Mouse (Mus musculus) NIH3T3 (cell line): ENCODE results near the gene Sprr2j-ps.
A peak's percentile ranks its signal among the peaks of the same experiment; 100 is the strongest.

Source experiments
- DNase-seq: peaks from one replicate; pipeline ENCODE4 v3.0.0-alpha.2; 2012; ENCODE audit warnings: low read depth

Sprr2j-ps gene

GRCm38 (mm10) chr3:92417782-92418181, at the start of gene Sprr2j-ps:
Gene Sprr2j-ps, plus strand, starts transcription at chr3:92418082.
- DNase-seq = no peak

DNA sequence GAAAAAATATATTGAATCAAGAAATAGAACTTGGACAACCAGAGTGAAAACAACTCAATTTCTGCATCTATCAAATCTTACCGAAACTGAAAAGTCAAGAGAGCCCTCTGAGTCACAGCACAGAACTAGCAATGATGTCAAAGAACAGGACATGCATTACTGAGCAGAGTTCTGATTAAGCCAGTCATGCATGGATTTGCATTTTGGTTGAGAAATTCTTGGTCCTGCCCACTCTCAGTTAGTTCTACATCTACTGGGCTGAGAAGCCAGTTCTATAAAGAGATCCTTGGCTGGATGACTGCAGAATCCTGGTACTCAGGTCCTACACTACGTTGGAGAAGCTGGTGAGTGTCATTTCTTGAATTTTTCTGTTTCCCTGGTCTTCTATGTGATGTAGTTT, 44.3 kb upstream of the Sprr2j-ps start:
- no peak for DNase-seq

- DNase-seq = no peak
Observed at GRCm38 (mm10) chr3:92385385-92385784, 32.5 kb upstream of the Sprr2j-ps start, which contains the start of gene Sprr2h. Gene Sprr2h, plus strand, starts transcription at chr3:92385685.

DNA sequence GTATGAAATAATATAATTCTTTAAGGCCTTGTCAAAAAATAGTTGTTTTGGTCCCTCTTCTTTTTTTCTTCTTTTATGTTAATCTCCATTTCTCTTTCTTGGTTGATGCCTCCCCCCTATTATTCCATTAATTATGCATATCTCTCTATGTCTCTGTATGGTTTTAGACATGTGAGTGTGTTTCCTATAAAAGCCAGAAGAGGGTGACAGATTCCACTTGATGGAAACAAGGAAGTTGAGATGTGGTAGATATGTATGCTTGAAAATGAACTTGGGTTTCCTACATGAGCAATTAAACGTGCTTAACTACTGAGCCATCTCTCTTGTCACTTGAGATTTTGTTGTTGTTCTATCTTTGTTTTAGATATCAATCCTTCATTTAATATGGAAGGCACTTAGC, 23.6 kb upstream of the Sprr2j-ps start:
- DNase-seq = peak; percentile 1

DNA sequence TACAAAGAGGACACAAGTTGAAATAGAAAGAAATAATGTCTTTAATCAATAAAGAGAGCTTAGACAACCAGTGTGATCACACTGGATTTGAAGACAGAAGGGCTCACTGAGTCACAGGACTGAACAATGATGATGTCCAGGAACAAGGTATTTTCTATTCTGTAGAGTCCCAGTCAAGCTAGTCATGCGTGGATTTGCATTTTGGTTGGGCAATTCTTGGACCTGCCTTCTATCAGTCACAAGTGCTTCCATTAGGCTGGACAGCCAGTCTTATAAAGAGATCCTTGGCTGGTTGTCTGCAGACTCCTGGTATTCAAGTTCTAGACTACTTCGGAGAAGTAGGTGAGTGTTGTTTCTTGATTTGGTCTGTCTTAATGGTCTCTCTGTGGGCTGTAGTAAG, 10.2 kb upstream of the Sprr2j-ps start, which contains the start of gene Sprr2i:
Sprr2i (plus strand) TSS at position 301 of the 400 bp plus-strand sequence.
- DNase-seq = no peak

- DNase-seq = no peak
Observed at GRCm38 (mm10) chr3:92429323-92429722, 11.4 kb downstream of the Sprr2j-ps start, which contains the start of gene Gm9774. Gene Gm9774, minus strand, starts transcription at chr3:92429423.

DNA sequence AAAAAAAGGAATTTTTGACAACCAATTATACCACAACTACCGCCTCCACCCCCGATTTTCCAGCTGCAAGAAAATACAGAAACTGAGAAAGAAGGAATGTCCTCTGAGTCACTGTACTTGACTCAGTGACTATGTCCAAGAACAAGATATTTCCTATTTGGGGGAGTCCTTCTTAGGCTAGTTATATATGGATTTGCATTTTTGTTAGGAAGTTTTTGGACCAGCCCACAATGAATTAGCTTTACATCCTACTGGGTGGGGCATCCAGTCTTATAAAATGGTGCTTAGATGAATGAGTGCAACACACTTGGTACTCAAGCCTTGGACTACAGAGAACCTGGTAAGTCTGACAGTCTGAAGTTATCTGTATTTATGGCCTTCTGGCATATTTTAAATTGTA, 14.4 kb downstream of the Sprr2j-ps start, which contains the start of gene Sprr2k:
Sprr2k (plus strand) TSS at position 301 of the 400 bp plus-strand sequence.
- no peak for DNase-seq

DNA sequence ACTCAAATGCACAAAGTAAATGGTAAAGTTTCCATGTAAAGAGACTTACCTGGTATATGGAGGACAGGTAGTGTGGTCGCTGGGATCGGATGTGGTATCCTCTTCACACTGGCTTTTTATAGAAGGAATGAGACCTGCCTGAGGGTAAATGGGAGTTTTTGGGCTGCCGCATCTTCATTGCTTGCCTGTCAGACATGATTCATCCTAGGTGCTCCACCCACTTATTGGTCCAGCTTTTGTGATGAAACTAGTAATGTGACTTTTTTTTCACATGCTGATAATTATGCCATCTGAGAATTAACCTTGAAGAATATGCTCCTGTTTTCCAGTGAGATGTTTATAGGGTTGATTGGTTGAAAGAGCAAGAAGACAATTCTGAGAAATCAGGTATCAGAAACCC, 20.8 kb downstream of the Sprr2j-ps start, which contains the start of gene Sprr1b:
Sprr1b (minus strand) TSS at position 101 of the 400 bp plus-strand sequence.
- no peak for DNase-seq

- no peak for DNase-seq
Observed at GRCm38 (mm10) chr3:92440177-92440576, 22.3 kb downstream of the Sprr2j-ps start.

DNA sequence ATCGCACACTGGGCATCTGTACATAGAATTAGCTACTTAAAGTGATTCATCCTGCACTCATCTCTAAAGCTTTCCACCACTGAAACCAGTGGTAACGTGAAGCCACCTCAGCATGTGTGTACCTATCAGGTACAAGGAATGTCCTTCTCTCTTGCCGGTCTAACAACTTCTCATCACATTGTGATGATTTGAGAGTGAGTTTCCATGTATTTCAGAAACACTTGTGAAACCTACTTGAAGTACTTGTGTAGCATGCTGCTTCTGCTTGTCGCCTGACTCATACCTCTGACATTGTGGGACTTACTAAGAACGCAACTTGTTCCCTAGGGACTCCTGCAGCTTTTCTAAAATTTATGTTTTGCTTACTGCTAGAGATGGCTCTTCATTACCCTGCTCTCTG, 37.3 kb downstream of the Sprr2j-ps start:
- DNase-seq = no peak

- DNase-seq = no peak
Observed at GRCm38 (mm10) chr3:92458620-92459019, 40.7 kb downstream of the Sprr2j-ps start, which contains the start of gene Sprr3. Gene Sprr3, minus strand, starts transcription at chr3:92458720.

GRCm38 (mm10) chr3:92466576-92466975, 48.7 kb downstream of the Sprr2j-ps start:
- no peak for DNase-seq

- no peak for DNase-seq
Observed at GRCm38 (mm10) chr3:92467424-92467823, 49.5 kb downstream of the Sprr2j-ps start.
